Mouse (Mus musculus): Measurements from ENCODE around the gene Cox16. TPM values are rescaled to one million over a fixed set of nuclear protein-coding genes. Genes with fewer than 3 reads are reported as not detected.
A peak's percentile ranks its signal among the peaks of the same experiment; 100 is the strongest.

Cox16 gene
- polyA plus RNA-seq, 1 experiment from 2014 or later = 132 TPM

- no peak for ATAC-seq
- peaks cover 45% of the 10 kb centered on the region for H3K27me3 ChIP-seq (ENCODE audit: insufficient read depth, low read length)
Measured at GRCm38 (mm10) chr12:81331937-81332874, 152.7 kb downstream of the Cox16 start.

GRCm38 (mm10) chr12:81331046-81331638, 153.8 kb downstream of the Cox16 start:
- Histone ChIP-seq H3K4me2 (ENCODE audit: low read depth, low read length) (no peak overlapping the region), H3K4me1 (ENCODE audit: insufficient read depth) (peaks cover 3% of the 10 kb centered on the region; the same call in 1 of the 2 replicates), H3K27me3 (ENCODE audit: insufficient read depth, low read length) (peaks cover 45% of the 10 kb centered on the region), H3K36me3 (replicated peaks; ENCODE audit: insufficient read depth, low read length) (no peaks in the 10 kb centered on the region), H3K9ac (replicated peaks) (no peak overlapping the region), H3K27ac (ENCODE audit: low read depth) (no peak overlapping the region), H3K4me3 (ENCODE audit: low read depth, low read length) (no peak overlapping the region), H3K9me3 (ENCODE audit: low read length) (no peaks in the 10 kb centered on the region)
- ATAC-seq (no peak), DNase-seq (no peak)
- 43% methylated on average over 5 of the region's 5 CpGs for WGBS (ENCODE audit: insufficient replicate concordance)
- TF ChIP-seq CTCF (IDR thresholded peaks at IDR 0.05; ENCODE audit: low read depth) (no peak), EP300 (IDR thresholded peaks at IDR 0.05; ENCODE audit: low read depth) (no peak)

More at GRCm38 (mm10) chr12:81331937-81332874, 152.7 kb downstream of the Cox16 start:
- Histone ChIP-seq H3K4me2 (ENCODE audit: low read depth, low read length) (peak overlapping the region; percentile 82), H3K9me3 (ENCODE audit: low read length) (no peaks in the 10 kb centered on the region), H3K4me3 (ENCODE audit: low read depth, low read length) (peak overlapping the region; percentile 43), H3K4me1 (ENCODE audit: insufficient read depth) (peaks cover 3% of the 10 kb centered on the region; the same call in 1 of the 2 replicates), H3K27ac (ENCODE audit: low read depth) (no peak overlapping the region), H3K9ac (replicated peaks) (peak overlapping the region; percentile 26; the same call in 1 of the 2 replicates), H3K36me3 (replicated peaks; ENCODE audit: insufficient read depth, low read length) (no peaks in the 10 kb centered on the region)
- TF ChIP-seq EP300 (IDR thresholded peaks at IDR 0.05; ENCODE audit: low read depth) (no peak), CTCF (IDR thresholded peaks at IDR 0.05; ENCODE audit: low read depth) (no peak)
- 2% methylated on average over 53 of the region's 54 CpGs for WGBS (ENCODE audit: insufficient replicate concordance)
- DNase-seq = peak; percentile 16

- 0 out of 2 replicates have a peak, but pooled peaks cover under 1% of the 10 kb centered on the region for H3K27me3 ChIP-seq (ENCODE audit: insufficient read depth, low read length)
- H3K36me3 ChIP-seq (replicated peaks; ENCODE audit: insufficient read depth, low read length) = no peaks in the 10 kb centered on the region
- no peaks in the 10 kb centered on the region for H3K4me1 ChIP-seq (ENCODE audit: insufficient read depth)
- no peak for TF ChIP-seq CTCF (IDR thresholded peaks at IDR 0.05; ENCODE audit: low read depth)
- no peak for TF ChIP-seq EP300 (IDR thresholded peaks at IDR 0.05; ENCODE audit: low read depth)
- no peak overlapping the region for H3K4me2 ChIP-seq (ENCODE audit: low read depth, low read length)
- ATAC-seq (no peak), DNase-seq (no peak)
- WGBS (ENCODE audit: insufficient replicate concordance) = 72% methylated on average over 3 of the region's 3 CpGs
- H3K9me3 ChIP-seq (ENCODE audit: low read length) = no peaks in the 10 kb centered on the region
- H3K27ac ChIP-seq (ENCODE audit: low read depth) = no peak overlapping the region
- no peak overlapping the region for H3K9ac ChIP-seq (replicated peaks)
- no peak overlapping the region for H3K4me3 ChIP-seq (ENCODE audit: low read depth, low read length)
Measured at GRCm38 (mm10) chr12:81324991-81325390, 159.9 kb downstream of the Cox16 start.

- ATAC-seq (no peak), DNase-seq (no peak)
- Histone ChIP-seq H3K27me3 (ENCODE audit: insufficient read depth, low read length) (no peaks in the 10 kb centered on the region), H3K9me3 (ENCODE audit: low read length) (no peaks in the 10 kb centered on the region), H3K4me1 (ENCODE audit: insufficient read depth) (no peaks in the 10 kb centered on the region), H3K4me2 (ENCODE audit: low read depth, low read length) (no peak overlapping the region), H3K4me3 (ENCODE audit: low read depth, low read length) (no peak overlapping the region), H3K36me3 (replicated peaks; ENCODE audit: insufficient read depth, low read length) (no peaks in the 10 kb centered on the region), H3K27ac (ENCODE audit: low read depth) (no peak overlapping the region), H3K9ac (replicated peaks) (no peak overlapping the region)
- TF ChIP-seq CTCF (IDR thresholded peaks at IDR 0.05; ENCODE audit: low read depth) (no peak), EP300 (IDR thresholded peaks at IDR 0.05; ENCODE audit: low read depth) (no peak)
- WGBS (ENCODE audit: insufficient replicate concordance) = 87% methylated on average over 3 of the region's 3 CpGs
Measured at GRCm38 (mm10) chr12:81324116-81324515, 160.8 kb downstream of the Cox16 start.

GRCm38 (mm10) chr12:81321021-81321420, 163.9 kb downstream of the Cox16 start:
- Histone ChIP-seq H3K4me1 (ENCODE audit: insufficient read depth) (no peaks in the 10 kb centered on the region), H3K9me3 (ENCODE audit: low read length) (no peaks in the 10 kb centered on the region), H3K27ac (ENCODE audit: low read depth) (no peak overlapping the region), H3K36me3 (replicated peaks; ENCODE audit: insufficient read depth, low read length) (no peaks in the 10 kb centered on the region), H3K27me3 (ENCODE audit: insufficient read depth, low read length) (no peaks in the 10 kb centered on the region), H3K9ac (replicated peaks) (no peak overlapping the region), H3K4me2 (ENCODE audit: low read depth, low read length) (no peak overlapping the region), H3K4me3 (ENCODE audit: low read depth, low read length) (no peak overlapping the region)
- WGBS (ENCODE audit: insufficient replicate concordance) = 73% methylated on average over 1 of the region's 1 CpGs
- TF ChIP-seq EP300 (IDR thresholded peaks at IDR 0.05; ENCODE audit: low read depth) (no peak), CTCF (IDR thresholded peaks at IDR 0.05; ENCODE audit: low read depth) (no peak)
- ATAC-seq = no peak
- DNase-seq = no peak

- ATAC-seq (no peak), DNase-seq (no peak)
- H3K9me3 ChIP-seq (ENCODE audit: low read length) = no peaks in the 10 kb centered on the region
- H3K9ac ChIP-seq (replicated peaks) = no peak overlapping the region
- no peaks in the 10 kb centered on the region for H3K36me3 ChIP-seq (replicated peaks; ENCODE audit: insufficient read depth, low read length)
- WGBS (ENCODE audit: insufficient replicate concordance) = 40% methylated on average over 2 of the region's 2 CpGs
- H3K4me3 ChIP-seq (ENCODE audit: low read depth, low read length) = no peak overlapping the region
- TF ChIP-seq CTCF (IDR thresholded peaks at IDR 0.05; ENCODE audit: low read depth) = no peak
- no peak for TF ChIP-seq EP300 (IDR thresholded peaks at IDR 0.05; ENCODE audit: low read depth)
- H3K27me3 ChIP-seq (ENCODE audit: insufficient read depth, low read length) = no peaks in the 10 kb centered on the region
- H3K27ac ChIP-seq (ENCODE audit: low read depth) = no peak overlapping the region
- no peak overlapping the region for H3K4me2 ChIP-seq (ENCODE audit: low read depth, low read length)
- H3K4me1 ChIP-seq (ENCODE audit: insufficient read depth) = no peaks in the 10 kb centered on the region
Measured at GRCm38 (mm10) chr12:81317811-81318210, 167.1 kb downstream of the Cox16 start.

Measured in liver, postnatal 0 days (tissue).